Mouse (Mus musculus) MEL (cell line): ENCODE data around the gene Metrn. TPM values are rescaled to one million over a fixed set of nuclear protein-coding genes. Genes with fewer than 3 reads are reported as not detected.

Experiments used
- DNase-seq: peaks from one replicate; pipeline ENCODE4 v3.0.0; 2011; ENCODE audit warnings: low read depth, low spot score
- H3K27ac ChIP-seq: 2 replicates; pipeline ENCODE4 v1.5.1; 2012; ENCODE audit warnings: low read depth, mild to moderate bottlenecking, control low read depth, low read length, moderate library complexity; ENCODE audit not compliant: control insufficient read depth
- H3K27me3 ChIP-seq, 2 experiments: fragments of 150-350 bp in 1 of 2; sonication (generic) in 1 of 2; 2 replicates each; pipeline ENCODE4 v1.6.1; 2012; ENCODE audit warnings: low read length in 2 of 2, mild to moderate bottlenecking in 2 of 2, improper control_type of control experiment in 1 of 2, moderate library complexity in 1 of 2; ENCODE audit not compliant: insufficient read depth in 2 of 2, control insufficient read depth in 1 of 2
- H3K36me3 ChIP-seq, 2 experiments: 2 replicates each; pipeline ENCODE4 v1.6.1; 2012 to 2014; ENCODE audit warnings: low read length in 2 of 2, improper control_type of control experiment in 1 of 2, inconsistent platforms in 1 of 2, mild to moderate bottlenecking in 1 of 2; ENCODE audit not compliant: insufficient read depth in 2 of 2, control insufficient read depth in 1 of 2
- H3K4me1 ChIP-seq, 2 experiments: fragments of 150-350 bp in 1 of 2; sonication (generic) in 1 of 2; 2 replicates each; pipeline ENCODE4 v1.6.1; 2012; ENCODE audit warnings: low read length in 2 of 2, improper control_type of control experiment in 1 of 2, mild to moderate bottlenecking in 1 of 2; ENCODE audit not compliant: insufficient read depth in 2 of 2, control insufficient read depth in 1 of 2
- H3K4me3 ChIP-seq, 2 experiments: fragments of 150-350 bp in 1 of 2; sonication (generic) in 1 of 2; 2 replicates each; pipeline ENCODE4 v1.5.1; 2012; ENCODE audit warnings: low read depth in 2 of 2, low read length in 2 of 2, mild to moderate bottlenecking in 2 of 2, moderate library complexity in 2 of 2, control low read depth in 1 of 2, improper control_type of control experiment in 1 of 2; ENCODE audit not compliant: control insufficient read depth in 1 of 2, insufficient read depth in 1 of 2
- H3K79me2 ChIP-seq: 2 replicates; pipeline ENCODE4 v1.6.1; 2012; ENCODE audit warnings: mild to moderate bottlenecking, low read length, moderate library complexity; ENCODE audit not compliant: control insufficient read depth, poor library complexity, insufficient read depth
- H3K9ac ChIP-seq: 2 replicates; pipeline ENCODE4 v1.6.1; 2012; ENCODE audit warnings: low read depth, mild to moderate bottlenecking, control low read depth, low read length, moderate library complexity; ENCODE audit not compliant: control insufficient read depth, poor library complexity, severe bottlenecking
- H3K9me3 ChIP-seq: fragments of 150-350 bp; sonication (generic); replicated peaks from 2 replicates; pipeline ENCODE4 v1.6.1; 2012; ENCODE audit warnings: mild to moderate bottlenecking, low read length, improper control_type of control experiment, moderate library complexity; ENCODE audit not compliant: insufficient read depth
- BHLHE40 ChIP-seq: IDR thresholded peaks from 2 replicates; pipeline ENCODE4 v1.6.1; 2012; ENCODE audit warnings: low read depth, mild to moderate bottlenecking, inconsistent platforms, low read length, improper control_type of control experiment, borderline replicate concordance
- E2F4 ChIP-seq: IDR thresholded peaks from 2 replicates; pipeline ENCODE4 v1.6.1; 2011; ENCODE audit warnings: low read depth, low read length, improper control_type of control experiment, borderline replicate concordance
- ELF1 ChIP-seq: IDR thresholded peaks from 2 replicates; pipeline ENCODE4 v1.6.1; 2014; ENCODE audit warnings: low read depth, mild to moderate bottlenecking, inconsistent platforms, low read length, improper control_type of control experiment, moderate library complexity
- EP300 ChIP-seq, 2 experiments: IDR thresholded peaks; 2 replicates each; pipeline ENCODE4 v1.6.1; 2011; ENCODE audit warnings: improper control_type of control experiment in 2 of 2, low read length in 2 of 2, low read depth in 1 of 2, mild to moderate bottlenecking in 1 of 2
- ETS1 ChIP-seq: IDR thresholded peaks from 2 replicates; pipeline ENCODE4 v1.6.1; 2012; ENCODE audit warnings: low read depth, mild to moderate bottlenecking, inconsistent platforms, low read length, improper control_type of control experiment, moderate library complexity
- GABPA ChIP-seq: IDR thresholded peaks from 2 replicates; pipeline ENCODE4 v1.6.1; 2012; ENCODE audit warnings: low read depth, mild to moderate bottlenecking, inconsistent platforms, low read length, improper control_type of control experiment, moderate library complexity
- JUND ChIP-seq: IDR thresholded peaks from 2 replicates; pipeline ENCODE4 v1.6.1; 2011; ENCODE audit warnings: low read depth, mild to moderate bottlenecking, improper control_type of control experiment, low read length
- KAT2A ChIP-seq: conservative IDR thresholded peaks from 2 replicates; pipeline ENCODE4 v1.6.1; 2012; ENCODE audit warnings: low read depth, low read length, improper control_type of control experiment, inconsistent platforms
- MAFK ChIP-seq: IDR thresholded peaks from 2 replicates; pipeline ENCODE4 v1.6.1; 2011; ENCODE audit warnings: low read depth, mild to moderate bottlenecking, low read length, improper control_type of control experiment, borderline replicate concordance
- MXI1 ChIP-seq: IDR thresholded peaks from 2 replicates; pipeline ENCODE4 v1.6.1; 2011; ENCODE audit warnings: mild to moderate bottlenecking, low read depth, low read length, improper control_type of control experiment
- MYC ChIP-seq: IDR thresholded peaks from 2 replicates; pipeline ENCODE4 v1.6.1; 2011; ENCODE audit warnings: low read depth, mild to moderate bottlenecking, low read length, improper control_type of control experiment, moderate library complexity
- RCOR1 ChIP-seq: IDR thresholded peaks from 2 replicates; pipeline ENCODE4 v1.6.1; 2012; ENCODE audit warnings: low read depth, mild to moderate bottlenecking, inconsistent platforms, low read length, improper control_type of control experiment
- SIN3A ChIP-seq: IDR thresholded peaks from 2 replicates; pipeline ENCODE4 v1.6.1; 2012; ENCODE audit warnings: low read length, improper control_type of control experiment, inconsistent platforms
- UBTF ChIP-seq: IDR thresholded peaks from 2 replicates; pipeline ENCODE4 v1.6.1; 2012; ENCODE audit warnings: low read depth, mild to moderate bottlenecking, inconsistent platforms, low read length, improper control_type of control experiment, moderate library complexity, borderline replicate concordance; ENCODE audit not compliant: insufficient read depth
- USF2 ChIP-seq, 2 experiments: IDR thresholded peaks; 2 replicates each; pipeline ENCODE4 v1.6.1; 2011 to 2012; ENCODE audit warnings: improper control_type of control experiment in 2 of 2, low read length in 2 of 2, borderline replicate concordance in 1 of 2, inconsistent platforms in 1 of 2, low read depth in 1 of 2, mild to moderate bottlenecking in 1 of 2; ENCODE audit not compliant: insufficient read depth in 1 of 2
- ZKSCAN1 ChIP-seq: IDR thresholded peaks from 2 replicates; pipeline ENCODE4 v1.6.1; 2012; ENCODE audit warnings: low read depth, mild to moderate bottlenecking, inconsistent platforms, low read length, improper control_type of control experiment, moderate library complexity
- ZMIZ1 ChIP-seq: IDR thresholded peaks from 2 replicates; pipeline ENCODE4 v1.6.1; 2012; ENCODE audit warnings: low read depth, mild to moderate bottlenecking, inconsistent platforms, low read length, improper control_type of control experiment, moderate library complexity
- ZNF384 ChIP-seq: IDR thresholded peaks from 2 replicates; pipeline ENCODE4 v1.6.1; 2012; ENCODE audit warnings: low read depth, mild to moderate bottlenecking, inconsistent platforms, low read length, improper control_type of control experiment
- polyA plus RNA-seq, 2 experiments: library from polyadenylated mRNA; stranded (reverse) in 1 of 2; unstranded in 1 of 2; fragments of >175 nt in 1 of 2; fragments of >200 nt in 1 of 2; gene quantifications; 2 replicates each; pipeline versions ENCODE4 v1.2.1 to v1.2.4; 2012; ENCODE audit warnings: low replicate concordance in 2 of 2, low read depth in 1 of 2; ENCODE audit not compliant: insufficient read length in 2 of 2, insufficient read depth in 1 of 2, missing spikeins in 1 of 2
- total RNA-seq: library from RNA; depleted of rRNA; stranded (reverse); fragments of 300-350 nt; gene quantifications from 2 replicates; pipeline ENCODE4 v1.2.3, GENCODE M21; 2012

The Metrn gene
- total and polyA plus RNA-seq, 3 experiments, result 95.7 to 116 TPM; not detected in 1

DNA sequence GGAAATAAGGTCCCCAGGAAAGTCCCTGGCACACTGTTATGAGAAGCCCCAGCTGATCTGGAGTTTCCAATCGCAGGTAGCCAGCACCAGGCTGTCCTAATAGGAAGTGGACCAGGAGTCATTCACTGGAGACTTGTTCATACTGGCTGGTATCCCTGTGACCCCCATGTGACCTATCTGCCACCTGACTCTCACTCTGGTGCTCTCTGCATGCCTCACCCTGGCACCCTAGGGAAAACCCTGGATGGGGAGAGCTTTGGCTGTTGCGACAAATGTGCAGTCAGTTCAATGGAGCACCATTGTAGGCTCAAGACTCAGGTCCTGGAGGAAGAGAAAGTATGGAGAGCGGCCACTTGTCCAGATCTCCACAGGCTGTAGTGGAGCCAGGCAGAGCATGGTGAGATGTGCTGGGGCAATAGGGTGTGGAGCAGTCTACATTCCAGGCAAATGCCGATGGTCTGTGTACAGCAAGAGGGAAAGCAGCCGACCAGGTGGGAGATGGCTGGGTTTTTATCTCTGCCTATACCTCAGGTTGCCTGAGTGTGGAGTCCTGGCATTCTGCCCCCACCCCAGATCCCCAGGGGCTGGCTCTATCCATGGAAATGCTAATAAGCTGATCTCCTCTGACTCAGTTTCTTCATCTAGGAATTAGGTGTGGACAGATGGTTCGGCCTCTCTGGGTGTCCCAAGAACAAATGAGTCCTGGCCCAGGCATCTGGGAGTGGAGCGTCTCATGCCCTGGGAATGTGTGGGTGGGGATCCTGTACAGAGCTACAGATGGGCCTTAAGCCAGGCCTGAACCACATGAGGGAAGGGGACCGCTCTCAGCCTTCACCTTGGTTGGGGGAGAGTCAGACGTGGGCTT is 40.3 kb downstream of the Metrn start:
- H3K9me3 ChIP-seq, result no peaks in the 10 kb centered on the region
- no peak overlapping the region for H3K27ac ChIP-seq
- H3K4me1 ChIP-seq, result no peaks in the 10 kb centered on the region
- H3K27me3 ChIP-seq, result peaks cover 0 to 10% of the 10 kb centered on the region in 2 experiments; a peak in 3 of 4 replicates
- no peak overlapping the region for H3K9ac ChIP-seq
- no peaks in the 10 kb centered on the region for H3K36me3 ChIP-seq
- no peak for TF ChIP-seq BHLHE40
- TF ChIP-seq USF2 (IDR thresholded peaks at IDR 0.05; ENCODE audit: borderline replicate concordance in 1 of 2, insufficient read depth in 1 of 2, low read depth in 1 of 2, low read length in 2 of 2), result no peak
- TF ChIP-seq GABPA, result no peak
- TF ChIP-seq ZKSCAN1, result no peak
- TF ChIP-seq UBTF, result no peak
- no peak for TF ChIP-seq RCOR1
- H3K4me3 ChIP-seq, result no peak overlapping the region
- H3K79me2 ChIP-seq, result no peaks in the 10 kb centered on the region
- no peak for DNase-seq

DNA sequence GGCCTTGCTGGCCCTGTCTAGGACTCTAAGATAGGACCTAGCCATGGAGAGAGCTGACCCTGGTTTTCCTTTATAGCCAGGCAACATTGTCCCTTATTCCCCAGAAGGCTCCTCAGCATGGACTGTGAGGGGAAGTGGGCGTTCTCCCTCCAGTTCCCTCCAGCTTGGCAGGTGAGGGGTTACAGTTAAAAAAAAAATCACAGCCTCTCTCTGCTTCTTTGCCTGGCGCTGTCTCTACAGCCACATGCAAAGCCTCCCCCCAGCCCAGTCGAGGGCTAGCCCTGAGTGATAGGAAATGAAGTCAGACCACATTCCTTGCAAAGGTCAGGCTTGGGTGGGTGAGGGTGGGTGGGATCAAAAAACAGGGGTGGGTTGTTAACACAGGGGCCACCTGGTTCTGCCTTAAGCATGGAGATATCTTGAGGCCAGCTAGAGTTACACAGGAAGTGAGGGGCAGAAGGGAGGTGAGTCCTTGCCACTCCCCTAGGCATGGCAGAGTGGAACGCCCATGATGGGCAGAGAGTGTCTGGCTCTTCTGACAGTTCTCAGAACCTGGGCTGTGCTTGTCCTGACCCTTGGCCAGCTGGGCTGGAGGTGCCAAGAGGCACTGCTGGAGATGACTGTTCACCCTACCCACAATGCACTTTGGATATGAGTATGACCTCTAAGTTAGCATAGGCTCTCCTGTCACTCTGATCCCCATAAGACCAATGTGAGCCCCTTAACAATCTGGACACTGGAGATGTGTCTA is 41.1 kb downstream of the Metrn start:
- H3K4me1 ChIP-seq, result no peaks in the 10 kb centered on the region
- H3K27ac ChIP-seq, result no peak overlapping the region
- H3K9me3 ChIP-seq, result no peaks in the 10 kb centered on the region
- no peak overlapping the region for H3K4me3 ChIP-seq
- DNase-seq, result no peak
- TF ChIP-seq KAT2A (no peak), MYC (no peak)
- H3K9ac ChIP-seq, result no peak overlapping the region
- peaks cover 0 to 10% of the 10 kb centered on the region in 2 experiments; a peak in 3 of 4 replicates for H3K27me3 ChIP-seq
- H3K79me2 ChIP-seq, result no peaks in the 10 kb centered on the region
- no peaks in the 10 kb centered on the region for H3K36me3 ChIP-seq

DNA sequence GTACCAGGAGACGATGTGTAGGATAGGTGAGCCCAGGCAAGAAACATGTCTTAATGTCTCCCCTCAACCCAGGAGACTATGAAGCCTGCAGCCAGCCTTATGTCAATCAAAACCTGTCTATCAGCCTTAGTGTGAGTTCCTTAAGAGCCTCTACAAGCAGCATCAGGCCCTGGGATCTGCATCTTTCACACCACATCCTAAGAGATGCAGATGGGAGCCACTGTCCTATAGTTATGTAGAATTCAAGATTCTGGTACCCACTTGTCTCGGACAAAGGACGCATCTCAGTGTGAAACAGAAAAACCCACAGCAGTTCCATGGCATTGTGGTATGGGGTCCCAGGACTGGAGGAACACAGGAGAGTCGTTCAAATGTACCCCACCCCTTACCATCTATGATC is 41.9 kb downstream of the Metrn start:
- Histone ChIP-seq H3K4me3 (no peak overlapping the region), H3K27me3 (peaks cover 0 to 10% of the 10 kb centered on the region in 2 experiments; a peak in 3 of 4 replicates), H3K4me1 (no peaks in the 10 kb centered on the region), H3K9me3 (no peaks in the 10 kb centered on the region), H3K9ac (no peak overlapping the region), H3K36me3 (no peaks in the 10 kb centered on the region), H3K79me2 (no peaks in the 10 kb centered on the region), H3K27ac (no peak overlapping the region)
- DNase-seq, result no peak
- TF ChIP-seq JUND, result no peak
- TF ChIP-seq E2F4, result no peak
- no peak for TF ChIP-seq ETS1
- no peak for TF ChIP-seq ZNF384
- no peak for TF ChIP-seq MXI1
- TF ChIP-seq SIN3A, result no peak
- TF ChIP-seq GABPA, result no peak
- no peak for TF ChIP-seq MAFK
- no peak for TF ChIP-seq EP300 (IDR thresholded peaks at IDR 0.05; ENCODE audit: low read depth in 1 of 2, low read length in 2 of 2)
- TF ChIP-seq ELF1, result no peak
- no peak for TF ChIP-seq ZMIZ1
